Mouse (Mus musculus) kidney, postnatal 0 days (tissue): ENCODE measurements at regions not wholly inside any gene's neighbourhood (a gene's known extent, or its start where the extent isn't known, plus 50 kb on each side); places are given as distances from the start of the nearest gene placed in this dataset.

Experiments
- ATAC-seq: fragments of 200-750 bp; cut with Nextera tagmentation; replicated peaks from 2 replicates; pipeline ENCODE4 v1.8.0; 2017; ENCODE audit warnings: low read depth, moderate number of reproducible peaks, moderate TSS enrichment, moderate library complexity; ENCODE audit not compliant: low FRiP score
- DNase-seq: peaks from one replicate; pipeline ENCODE4 v3.0.0-alpha.2; 2016; ENCODE audit warnings: low spot score
- H3K27ac ChIP-seq: fragments of 300-500 bp; sonication (generic); 2 replicates; pipeline ENCODE4 v1.5.1; 2014; ENCODE audit warnings: mild to moderate bottlenecking
- H3K27me3 ChIP-seq: fragments of 300-500 bp; sonication (generic); 2 replicates; pipeline ENCODE4 v1.6.1; 2014; ENCODE audit warnings: low read length, mixed read lengths; ENCODE audit not compliant: insufficient read depth
- H3K36me3 ChIP-seq: fragments of 300-500 bp; sonication (generic); 2 replicates; pipeline ENCODE4 v1.6.1; 2014; ENCODE audit warnings: low read length, mixed read lengths; ENCODE audit not compliant: insufficient read depth
- H3K4me1 ChIP-seq: fragments of 300-500 bp; sonication (generic); replicated peaks from 2 replicates; pipeline ENCODE4 v1.6.1; 2014; ENCODE audit warnings: antibody characterized with exemption, low read length, mixed read lengths; ENCODE audit not compliant: insufficient read depth
- H3K4me2 ChIP-seq: fragments of 300-500 bp; sonication (generic); 2 replicates; pipeline ENCODE4 v1.6.1; 2014; ENCODE audit warnings: mild to moderate bottlenecking, low read length, moderate library complexity, mixed read lengths
- H3K4me3 ChIP-seq: fragments of 300-500 bp; sonication (generic); replicated peaks from 2 replicates; pipeline ENCODE4 v1.5.1; 2014; ENCODE audit warnings: low read depth, low read length
- H3K9ac ChIP-seq: fragments of 300-500 bp; sonication (generic); 2 replicates; pipeline ENCODE4 v1.6.1; 2014; ENCODE audit warnings: low read depth, low read length
- H3K9me3 ChIP-seq: fragments of 300-500 bp; sonication (generic); replicated peaks from 2 replicates; pipeline ENCODE4 v1.6.1; 2016; ENCODE audit warnings: low read length, inconsistent platforms, mixed read lengths
- CTCF ChIP-seq: IDR thresholded peaks from 2 replicates; pipeline ENCODE4 v1.5.1; 2016; ENCODE audit warnings: antibody characterized with exemption, low read depth, mild to moderate bottlenecking, moderate library complexity
- WGBS: fragments of 180-500 bp; shearing (Covaris S2); extraction: QIAGEN DNeasy Blood & Tissue Kit; methylation state at CpG from one replicate; pipeline ENCODE4 v1.1.7; 2014; 5-methylcytosine and 5-hydroxymethylcytosine counted together

GRCm38 (mm10) chr13:97484808-97485545 is 244.1 kb downstream of the Enc1 start:
- Histone ChIP-seq H3K9me3 (no peaks in the 10 kb centered on the region), H3K27ac (no peak overlapping the region), H3K4me1 (no peaks in the 10 kb centered on the region), H3K27me3 (no peaks in the 10 kb centered on the region), H3K9ac (no peak overlapping the region), H3K4me2 (no peak overlapping the region), H3K36me3 (no peaks in the 10 kb centered on the region), H3K4me3 (no peak overlapping the region)
- ATAC-seq, result no peak
- WGBS, result 80% methylated on average over 20 of the region's 20 CpGs
- no peak for TF ChIP-seq CTCF
- no peak for DNase-seq

- no peak overlapping the region for H3K9ac ChIP-seq
- DNase-seq (no peak), ATAC-seq (no peak)
- TF ChIP-seq CTCF, result no peak
- no peaks in the 10 kb centered on the region for H3K36me3 ChIP-seq
- H3K4me1 ChIP-seq, result no peaks in the 10 kb centered on the region
- H3K27me3 ChIP-seq, result no peaks in the 10 kb centered on the region
- H3K4me3 ChIP-seq, result no peak overlapping the region
- H3K27ac ChIP-seq, result no peak overlapping the region
- 87% methylated on average over 8 of the region's 8 CpGs for WGBS
- H3K4me2 ChIP-seq, result no peak overlapping the region
- H3K9me3 ChIP-seq, result no peaks in the 10 kb centered on the region
Observed at GRCm38 (mm10) chr13:97483681-97484080, 242.8 kb downstream of the Enc1 start.

- Histone ChIP-seq H3K27me3 (no peaks in the 10 kb centered on the region), H3K9ac (no peak overlapping the region), H3K27ac (no peak overlapping the region), H3K36me3 (no peaks in the 10 kb centered on the region), H3K9me3 (no peaks in the 10 kb centered on the region), H3K4me3 (no peak overlapping the region), H3K4me2 (no peak overlapping the region), H3K4me1 (no peaks in the 10 kb centered on the region)
- 95% methylated on average over 3 of the region's 3 CpGs for WGBS
- ATAC-seq (no peak), DNase-seq (no peak)
- TF ChIP-seq CTCF, result no peak
Observed at GRCm38 (mm10) chr13:97482439-97482946, 241.6 kb downstream of the Enc1 start.

GRCm38 (mm10) chr13:97481259-97481658 is 240.4 kb downstream of the Enc1 start:
- Histone ChIP-seq H3K9ac (no peak overlapping the region), H3K4me3 (no peak overlapping the region), H3K9me3 (no peaks in the 10 kb centered on the region), H3K4me2 (no peak overlapping the region), H3K36me3 (no peaks in the 10 kb centered on the region), H3K27me3 (no peaks in the 10 kb centered on the region), H3K4me1 (no peaks in the 10 kb centered on the region), H3K27ac (no peak overlapping the region)
- DNase-seq (no peak), ATAC-seq (no peak)
- WGBS, result 98% methylated on average over 2 of the region's 2 CpGs
- TF ChIP-seq CTCF, result no peak

- WGBS, result 81% methylated on average over 10 of the region's 10 CpGs
- no peak for DNase-seq
Observed at GRCm38 (mm10) chr13:97479066-97479586, 238.2 kb downstream of the Enc1 start.

GRCm38 (mm10) chr13:97473971-97474365 is 233.1 kb downstream of the Enc1 start:
- Histone ChIP-seq H3K4me3 (no peak overlapping the region), H3K27me3 (no peaks in the 10 kb centered on the region), H3K9me3 (no peaks in the 10 kb centered on the region), H3K4me2 (no peak overlapping the region), H3K4me1 (no peaks in the 10 kb centered on the region), H3K27ac (no peak overlapping the region), H3K36me3 (no peaks in the 10 kb centered on the region), H3K9ac (no peak overlapping the region)
- DNase-seq, result no peak
- TF ChIP-seq CTCF, result no peak
- no peak for ATAC-seq
- 89% methylated on average over 3 of the region's 3 CpGs for WGBS

More at GRCm38 (mm10) chr13:97479066-97479586, 238.2 kb downstream of the Enc1 start:
- Histone ChIP-seq H3K9me3 (no peaks in the 10 kb centered on the region), H3K36me3 (no peaks in the 10 kb centered on the region), H3K27me3 (no peaks in the 10 kb centered on the region), H3K9ac (no peak overlapping the region), H3K4me3 (no peak overlapping the region), H3K4me1 (no peaks in the 10 kb centered on the region), H3K4me2 (no peak overlapping the region), H3K27ac (no peak overlapping the region)
- TF ChIP-seq CTCF, result no peak
- ATAC-seq, result no peak
